Mouse (Mus musculus): ENCODE results near the gene Atp2b2. TPM values are rescaled to one million over a fixed set of nuclear protein-coding genes. Genes with fewer than 3 reads are reported as not detected.

Gene Atp2b2
- polyA plus RNA-seq, 1 experiment from 2014 or later, result 34.2 TPM

- no peak for DNase-seq (ENCODE audit: low spot score)
- no peaks in the 10 kb centered on the region for H3K9me3 ChIP-seq (ENCODE audit: control insufficient read depth, low read length)
- WGBS, result 77% methylated on average over 16 of the region's 16 CpGs
Observed at GRCm38 (mm10) chr6:113911094-113911493, 131.3 kb downstream of the Atp2b2 start.

DNA sequence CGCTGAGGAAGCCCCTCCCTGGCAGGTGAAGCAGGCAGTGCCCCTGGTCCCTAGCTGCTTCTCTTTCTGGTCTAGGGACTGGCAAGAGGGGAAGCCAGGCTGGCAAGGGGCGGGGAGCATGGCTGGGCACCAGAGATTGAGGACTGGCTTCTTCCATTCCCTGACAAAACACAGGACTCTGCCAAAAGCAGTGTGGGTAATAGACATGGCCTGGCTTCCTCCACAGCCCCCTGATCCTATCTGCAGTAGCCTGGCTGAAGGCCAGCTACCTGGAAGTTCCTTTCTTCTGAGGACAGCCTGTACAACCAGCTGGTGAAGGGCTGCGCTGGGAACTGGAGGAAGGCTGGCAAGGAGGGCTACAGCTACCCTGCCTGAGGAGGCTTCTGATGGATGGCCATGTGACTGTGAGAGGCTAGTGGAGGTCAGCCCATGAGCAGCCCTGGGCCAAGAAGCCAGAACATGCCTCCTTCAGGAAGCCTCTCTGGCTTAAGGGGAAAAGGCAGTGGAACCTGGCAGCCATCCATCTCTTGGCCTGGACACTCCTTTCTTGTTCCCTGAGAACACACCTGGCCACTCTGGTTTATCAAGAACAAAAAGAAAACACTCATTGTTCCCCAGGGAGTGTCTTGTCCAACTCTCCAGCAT lies 131.9 kb downstream of the Atp2b2 start:
- no peaks in the 10 kb centered on the region for H3K4me1 ChIP-seq (replicated peaks; ENCODE audit: control insufficient read depth, insufficient read depth, low read length)
- no peak overlapping the region for H3K4me2 ChIP-seq (replicated peaks)
- H3K4me3 ChIP-seq (replicated peaks; ENCODE audit: low read length), result no peak overlapping the region
- WGBS, result 85% methylated on average over 3 of the region's 3 CpGs
- no peak overlapping the region for H3K27ac ChIP-seq
- no peak for DNase-seq (ENCODE audit: low spot score)
- no peaks in the 10 kb centered on the region for H3K36me3 ChIP-seq (replicated peaks; ENCODE audit: control insufficient read depth, insufficient read depth)
- no peaks in the 10 kb centered on the region for H3K9me3 ChIP-seq (ENCODE audit: control insufficient read depth, low read length)
- no peaks in the 10 kb centered on the region for H3K27me3 ChIP-seq (ENCODE audit: control insufficient read depth, insufficient read depth, low read length)
- no peak overlapping the region for H3K9ac ChIP-seq
- ATAC-seq (ENCODE audit: low FRiP score), result no peak

More at GRCm38 (mm10) chr6:113911094-113911493, 131.3 kb downstream of the Atp2b2 start:
- Histone ChIP-seq H3K4me2 (replicated peaks) (no peak overlapping the region), H3K27ac (no peak overlapping the region), H3K27me3 (ENCODE audit: control insufficient read depth, insufficient read depth, low read length) (no peaks in the 10 kb centered on the region), H3K4me3 (replicated peaks; ENCODE audit: low read length) (no peak overlapping the region), H3K36me3 (replicated peaks; ENCODE audit: control insufficient read depth, insufficient read depth) (no peaks in the 10 kb centered on the region), H3K9ac (no peak overlapping the region), H3K4me1 (replicated peaks; ENCODE audit: control insufficient read depth, insufficient read depth, low read length) (no peaks in the 10 kb centered on the region)
- no peak for ATAC-seq (ENCODE audit: low FRiP score)

GRCm38 (mm10) chr6:113909836-113910235 lies 132.6 kb downstream of the Atp2b2 start:
- ATAC-seq (ENCODE audit: low FRiP score) (no peak), DNase-seq (ENCODE audit: low spot score) (no peak)
- Histone ChIP-seq H3K4me2 (replicated peaks) (no peak overlapping the region), H3K9me3 (ENCODE audit: control insufficient read depth, low read length) (no peaks in the 10 kb centered on the region), H3K27me3 (ENCODE audit: control insufficient read depth, insufficient read depth, low read length) (no peaks in the 10 kb centered on the region), H3K36me3 (replicated peaks; ENCODE audit: control insufficient read depth, insufficient read depth) (no peaks in the 10 kb centered on the region), H3K4me1 (replicated peaks; ENCODE audit: control insufficient read depth, insufficient read depth, low read length) (no peaks in the 10 kb centered on the region), H3K27ac (no peak overlapping the region), H3K4me3 (replicated peaks; ENCODE audit: low read length) (no peak overlapping the region), H3K9ac (no peak overlapping the region)
- 70% methylated on average over 5 of the region's 5 CpGs for WGBS

DNA sequence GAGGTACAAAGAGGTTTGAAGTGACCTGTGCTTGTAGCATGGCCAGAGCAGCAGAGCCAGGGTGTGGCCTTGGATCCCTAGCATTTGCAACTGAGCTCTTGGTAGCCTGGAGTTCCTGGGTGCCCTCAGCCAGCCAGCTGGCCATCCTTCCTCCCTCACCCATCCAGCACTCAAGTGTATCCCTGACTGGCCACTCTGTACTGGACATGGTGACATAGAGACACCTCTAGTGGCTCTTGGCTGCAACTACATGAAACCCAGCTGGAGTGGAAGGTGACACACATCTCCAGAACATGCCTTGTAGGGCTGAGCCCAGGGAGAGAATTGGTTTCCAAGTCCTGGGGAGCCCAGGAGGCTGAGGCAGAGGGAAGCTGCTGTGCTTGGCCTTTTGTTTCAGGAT lies 134.3 kb downstream of the Atp2b2 start:
- no peak for DNase-seq (ENCODE audit: low spot score)

GRCm38 (mm10) chr6:113904406-113904805 lies 138.0 kb downstream of the Atp2b2 start:
- no peaks in the 10 kb centered on the region for H3K4me1 ChIP-seq (replicated peaks; ENCODE audit: control insufficient read depth, insufficient read depth, low read length)
- H3K27ac ChIP-seq, result no peak overlapping the region
- WGBS, result 36% methylated on average over 5 of the region's 5 CpGs
- H3K9me3 ChIP-seq (ENCODE audit: control insufficient read depth, low read length), result no peaks in the 10 kb centered on the region
- H3K4me3 ChIP-seq (replicated peaks; ENCODE audit: low read length), result no peak overlapping the region
- no peaks in the 10 kb centered on the region for H3K36me3 ChIP-seq (replicated peaks; ENCODE audit: control insufficient read depth, insufficient read depth)
- no peak overlapping the region for H3K9ac ChIP-seq
- H3K4me2 ChIP-seq (replicated peaks), result no peak overlapping the region
- no peaks in the 10 kb centered on the region for H3K27me3 ChIP-seq (ENCODE audit: control insufficient read depth, insufficient read depth, low read length)
- no peak for ATAC-seq (ENCODE audit: low FRiP score)
- DNase-seq (ENCODE audit: low spot score), result no peak

More for the DNA sequence above, 134.3 kb downstream of the Atp2b2 start:
- H3K4me3 ChIP-seq (replicated peaks; ENCODE audit: low read length), result no peak overlapping the region
- no peak overlapping the region for H3K9ac ChIP-seq
- H3K27ac ChIP-seq, result no peak overlapping the region
- H3K36me3 ChIP-seq (replicated peaks; ENCODE audit: control insufficient read depth, insufficient read depth), result no peaks in the 10 kb centered on the region
- ATAC-seq (ENCODE audit: low FRiP score), result 0 out of 2 replicates have a peak, but pooled peaks have one; percentile 46
- no peaks in the 10 kb centered on the region for H3K9me3 ChIP-seq (ENCODE audit: control insufficient read depth, low read length)
- no peaks in the 10 kb centered on the region for H3K27me3 ChIP-seq (ENCODE audit: control insufficient read depth, insufficient read depth, low read length)
- no peak overlapping the region for H3K4me2 ChIP-seq (replicated peaks)
- H3K4me1 ChIP-seq (replicated peaks; ENCODE audit: control insufficient read depth, insufficient read depth, low read length), result no peaks in the 10 kb centered on the region

- Histone ChIP-seq H3K9me3 (ENCODE audit: control insufficient read depth, low read length) (no peaks in the 10 kb centered on the region), H3K4me1 (replicated peaks; ENCODE audit: control insufficient read depth, insufficient read depth, low read length) (peaks cover 10% of the 10 kb centered on the region; the same call in 1 of the 2 replicates), H3K27me3 (ENCODE audit: control insufficient read depth, insufficient read depth, low read length) (no peaks in the 10 kb centered on the region), H3K4me3 (replicated peaks; ENCODE audit: low read length) (no peak overlapping the region), H3K4me2 (replicated peaks) (no peak overlapping the region), H3K27ac (no peak overlapping the region), H3K9ac (no peak overlapping the region), H3K36me3 (replicated peaks; ENCODE audit: control insufficient read depth, insufficient read depth) (no peaks in the 10 kb centered on the region)
- WGBS, result 89% methylated on average over 4 of the region's 4 CpGs
- ATAC-seq (ENCODE audit: low FRiP score) (no peak), DNase-seq (ENCODE audit: low spot score) (no peak)
Observed at GRCm38 (mm10) chr6:113896023-113896422, 146.4 kb downstream of the Atp2b2 start.

DNA sequence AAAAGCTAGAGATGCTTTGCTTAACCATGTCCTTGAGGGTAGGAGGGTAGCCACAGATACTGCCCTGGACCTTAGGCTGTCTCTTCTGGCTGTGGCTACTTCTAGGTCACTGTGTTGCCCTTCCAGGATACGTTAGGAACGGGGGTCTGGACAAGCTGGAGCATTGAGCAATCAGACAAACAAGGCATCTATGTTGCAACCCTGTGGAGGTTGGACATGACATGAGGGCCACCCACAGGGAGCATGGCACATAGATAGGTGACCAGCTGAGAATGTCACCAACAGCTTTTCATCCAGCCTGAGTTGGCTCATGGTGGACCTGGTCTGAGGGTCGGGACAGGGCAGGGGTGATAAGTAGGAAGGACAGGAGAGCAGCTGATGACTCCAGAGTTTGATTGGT lies 148.4 kb downstream of the Atp2b2 start:
- H3K27me3 ChIP-seq (ENCODE audit: control insufficient read depth, insufficient read depth, low read length), result no peaks in the 10 kb centered on the region
- no peak for ATAC-seq (ENCODE audit: low FRiP score)

GRCm38 (mm10) chr6:113892091-113892674 lies 150.2 kb downstream of the Atp2b2 start:
- Histone ChIP-seq H3K9me3 (ENCODE audit: control insufficient read depth, low read length) (no peaks in the 10 kb centered on the region), H3K4me2 (replicated peaks) (peak overlapping the region; percentile 85), H3K4me1 (replicated peaks; ENCODE audit: control insufficient read depth, insufficient read depth, low read length) (peaks cover 29% of the 10 kb centered on the region), H3K27ac (peak overlapping the region; percentile 88; the same call in 1 of the 2 replicates), H3K27me3 (ENCODE audit: control insufficient read depth, insufficient read depth, low read length) (no peaks in the 10 kb centered on the region), H3K9ac (no peak overlapping the region; the same call in 1 of the 2 replicates), H3K4me3 (replicated peaks; ENCODE audit: low read length) (no peak overlapping the region), H3K36me3 (replicated peaks; ENCODE audit: control insufficient read depth, insufficient read depth) (no peaks in the 10 kb centered on the region)
- 50% methylated on average over 13 of the region's 13 CpGs for WGBS
- ATAC-seq (ENCODE audit: low FRiP score) (peak; percentile 13; the same call in 1 of the 2 replicates), DNase-seq (ENCODE audit: low spot score) (no peak)

More for the DNA sequence above, 148.4 kb downstream of the Atp2b2 start:
- WGBS, result 80% methylated on average over 3 of the region's 3 CpGs
- Histone ChIP-seq H3K9ac (no peak overlapping the region), H3K9me3 (ENCODE audit: control insufficient read depth, low read length) (no peaks in the 10 kb centered on the region), H3K4me1 (replicated peaks; ENCODE audit: control insufficient read depth, insufficient read depth, low read length) (peaks cover 24% of the 10 kb centered on the region), H3K4me3 (replicated peaks; ENCODE audit: low read length) (no peak overlapping the region), H3K27ac (no peak overlapping the region), H3K36me3 (replicated peaks; ENCODE audit: control insufficient read depth, insufficient read depth) (no peaks in the 10 kb centered on the region), H3K4me2 (replicated peaks) (no peak overlapping the region)
- DNase-seq (ENCODE audit: low spot score), result no peak

DNA sequence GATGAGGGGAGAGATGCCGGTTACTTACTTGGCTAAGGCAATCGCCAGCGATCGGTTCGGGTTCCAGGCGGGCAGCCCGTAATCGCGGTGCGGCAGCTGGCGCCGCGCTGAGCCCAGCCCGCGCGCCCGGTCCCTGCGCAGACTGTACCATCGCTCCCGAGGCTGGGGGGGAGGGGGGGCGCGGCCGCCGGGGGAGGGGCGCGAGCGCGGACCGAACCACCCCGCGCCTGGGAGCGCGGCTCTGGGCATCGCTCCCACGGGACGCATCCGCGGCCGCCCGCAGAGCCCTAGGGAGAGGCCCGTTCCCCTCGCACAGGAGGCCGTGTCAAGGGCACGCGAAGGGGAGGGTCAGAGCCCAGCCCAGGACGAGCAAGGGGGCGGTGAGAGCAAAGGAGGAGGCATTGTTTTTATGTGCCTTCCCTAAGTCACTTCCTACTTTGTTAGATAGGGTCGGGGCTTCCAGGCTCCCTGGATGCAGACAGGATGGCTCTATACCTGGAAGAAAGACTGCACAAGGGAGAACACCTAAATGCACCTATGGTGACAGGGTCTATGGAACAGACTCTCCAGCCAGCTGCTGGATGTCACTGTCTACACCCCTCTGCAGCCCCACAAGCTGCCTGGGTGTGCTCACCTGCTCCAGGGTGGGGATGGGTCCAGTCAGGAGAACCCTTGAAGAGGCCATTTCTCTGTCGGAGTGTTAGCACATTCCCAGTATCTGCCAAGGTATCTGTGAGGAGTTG lies 151.0 kb downstream of the Atp2b2 start:
- peak overlapping the region; percentile 54 for H3K4me3 ChIP-seq (replicated peaks; ENCODE audit: low read length)
- peak; percentile 78 for ATAC-seq (ENCODE audit: low FRiP score)
- H3K4me2 ChIP-seq (replicated peaks), result peak overlapping the region; percentile 85
- under 1% methylated on average over 35 of the region's 49 CpGs for whole genome bisulfite sequencing
- H3K36me3 ChIP-seq (replicated peaks; ENCODE audit: control insufficient read depth, insufficient read depth), result no peaks in the 10 kb centered on the region
- peak overlapping the region; percentile 88 for H3K27ac ChIP-seq
- H3K9me3 ChIP-seq (ENCODE audit: control insufficient read depth, low read length), result no peaks in the 10 kb centered on the region
- no peaks in the 10 kb centered on the region for H3K27me3 ChIP-seq (ENCODE audit: control insufficient read depth, insufficient read depth, low read length)
- peaks cover 36% of the 10 kb centered on the region for H3K4me1 ChIP-seq (replicated peaks; ENCODE audit: control insufficient read depth, insufficient read depth, low read length)
- peak overlapping the region; percentile 66 for H3K9ac ChIP-seq
- peak; percentile 70 for DNase-seq (ENCODE audit: low spot score)
